Mouse (Mus musculus) splenic B cell, adult 2 months (primary cell): ENCODE results near the gene Znhit1.
A peak's percentile ranks its signal among the peaks of the same experiment; 100 is the strongest.

Experiments used
- DNase-seq: peaks from one replicate; pipeline ENCODE4 v3.0.0-alpha.2; 2011; ENCODE audit warnings: low read depth, low spot score
- H3K27me3 ChIP-seq: 2 replicates; pipeline ENCODE4 v1.6.1; 2012; ENCODE audit warnings: mild to moderate bottlenecking, low read length, moderate library complexity, mixed read lengths; ENCODE audit not compliant: control insufficient read depth, poor library complexity, insufficient read depth, severe bottlenecking
- H3K36me3 ChIP-seq: 2 replicates; pipeline ENCODE4 v1.6.1; 2012; ENCODE audit warnings: mild to moderate bottlenecking, low read length, moderate library complexity, mixed read lengths; ENCODE audit not compliant: control insufficient read depth, poor library complexity, insufficient read depth, severe bottlenecking

Gene Znhit1

DNA sequence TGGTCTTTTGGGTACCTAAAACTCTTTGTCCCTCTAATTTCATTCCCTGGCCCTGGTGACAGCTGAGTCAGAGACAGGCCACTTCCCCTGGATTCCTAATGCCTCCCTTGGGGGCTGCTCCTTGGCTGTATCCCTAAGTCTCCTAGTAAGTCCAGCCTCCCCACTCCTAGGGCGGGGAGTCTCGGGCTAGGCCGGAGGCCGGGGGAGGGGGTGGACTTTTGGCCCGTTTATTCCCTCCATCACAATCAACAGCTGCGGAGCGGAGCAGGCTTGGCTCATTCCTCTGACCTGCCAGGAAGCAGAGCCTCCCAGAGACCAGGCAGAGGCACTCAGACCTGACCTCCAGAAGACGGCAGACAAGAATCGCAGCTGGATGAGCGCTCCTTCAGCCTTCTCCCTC is 20.2 kb downstream of the Znhit1 start:
- peaks cover 21% of the 10 kb centered on the region for H3K36me3 ChIP-seq
- no peak for DNase-seq
- H3K27me3 ChIP-seq, result no peaks in the 10 kb centered on the region

DNA sequence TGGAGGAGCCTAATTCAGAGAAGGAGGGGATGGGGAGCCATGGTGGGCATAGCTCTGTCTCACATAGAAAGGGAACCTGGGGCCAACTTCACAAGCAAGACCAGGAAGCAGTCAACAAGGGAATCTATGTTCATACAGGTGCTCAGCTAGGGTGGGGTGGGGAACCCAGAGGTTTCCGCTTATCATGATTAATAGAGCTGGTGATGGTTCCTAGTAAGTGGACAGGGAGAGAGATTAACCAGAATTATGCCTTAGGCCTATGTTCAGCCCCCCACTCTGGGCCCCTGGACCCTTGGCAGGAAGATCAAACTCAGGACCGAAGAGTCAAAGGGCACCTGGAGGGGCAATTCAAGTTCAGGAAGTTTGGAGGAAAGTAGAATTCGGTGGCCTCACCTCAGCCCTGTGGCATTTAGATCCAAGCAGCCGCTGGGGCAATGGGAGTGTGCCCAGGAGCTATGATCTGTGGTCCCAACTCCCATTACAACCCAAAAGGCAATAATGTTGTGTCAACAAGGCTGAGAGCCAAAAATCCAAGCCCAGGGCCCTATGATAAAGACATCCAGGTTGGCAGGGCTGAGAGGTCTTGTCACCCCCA is 20.9 kb downstream of the Znhit1 start:
- no peak for DNase-seq
- Histone ChIP-seq H3K27me3 (no peaks in the 10 kb centered on the region), H3K36me3 (peaks cover 21% of the 10 kb centered on the region)

DNA sequence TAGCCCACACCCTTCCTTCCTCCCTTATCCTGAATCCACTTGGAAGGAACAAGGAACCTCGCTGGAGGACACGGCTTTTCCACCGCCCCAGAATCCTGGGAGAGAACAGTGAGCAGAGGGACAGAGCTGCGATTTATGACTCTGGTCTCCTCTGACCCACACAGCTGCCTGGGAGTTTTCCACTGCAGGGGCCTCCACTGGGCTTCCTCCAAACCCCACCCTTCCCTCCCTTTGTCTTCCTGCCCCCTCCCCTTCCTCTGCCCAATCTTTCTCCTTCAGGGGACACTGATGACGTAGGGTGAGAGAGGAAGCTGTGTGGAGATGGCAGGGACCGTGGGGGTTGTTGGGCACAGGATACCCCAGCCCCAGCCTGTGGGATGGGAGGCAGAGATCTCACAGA is 21.5 kb downstream of the Znhit1 start, which contains the start of gene Cldn15:
Gene Cldn15, plus strand, starts transcription at position 286 of the 400 bp plus-strand sequence.
- no peak for DNase-seq
- peaks cover 21% of the 10 kb centered on the region for H3K36me3 ChIP-seq
- no peaks in the 10 kb centered on the region for H3K27me3 ChIP-seq

DNA sequence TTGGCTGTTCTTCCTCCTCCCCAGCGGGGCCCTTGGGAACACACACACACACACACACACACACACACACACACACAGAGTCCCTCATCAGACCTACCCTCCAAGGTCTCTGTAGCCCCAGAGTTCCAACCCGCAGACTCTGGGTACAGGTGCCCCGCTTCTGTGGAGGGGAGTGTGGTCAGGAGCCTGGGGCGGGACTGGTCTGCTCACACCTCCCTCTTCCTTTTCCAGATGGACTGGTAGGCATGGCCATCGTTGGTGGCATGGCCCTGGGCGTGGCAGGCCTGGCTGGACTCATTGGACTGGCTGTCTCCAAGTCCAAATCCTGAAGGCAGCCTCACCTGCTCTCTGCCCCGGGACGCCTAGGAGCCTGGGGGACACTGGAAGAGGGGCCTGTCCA is 22.1 kb downstream of the Znhit1 start:
- Histone ChIP-seq H3K27me3 (no peaks in the 10 kb centered on the region), H3K36me3 (peaks cover 21% of the 10 kb centered on the region)
- DNase-seq, result no peak

DNA sequence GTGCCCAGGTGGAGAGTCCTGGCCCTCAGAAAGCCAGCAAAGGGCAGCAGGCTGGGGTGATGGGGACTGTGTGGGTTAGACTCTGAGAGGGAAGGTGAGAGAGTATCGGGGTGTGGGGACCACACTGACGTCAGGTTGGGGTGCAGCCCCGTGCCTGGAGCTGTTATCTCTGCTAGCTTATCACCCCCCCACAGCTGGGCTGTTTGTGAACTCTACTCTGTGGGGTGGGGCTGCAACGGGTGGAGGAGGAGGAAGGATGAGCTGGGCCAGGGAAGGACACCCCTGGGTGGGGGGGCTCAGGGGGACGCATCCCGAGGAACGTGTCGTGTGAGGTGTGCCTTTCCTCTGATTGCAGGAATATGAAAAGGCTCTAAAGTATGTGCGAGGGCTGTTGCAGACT is 22.6 kb downstream of the Znhit1 start:
- Histone ChIP-seq H3K36me3 (peaks cover 21% of the 10 kb centered on the region), H3K27me3 (no peaks in the 10 kb centered on the region)
- DNase-seq, result no peak

DNA sequence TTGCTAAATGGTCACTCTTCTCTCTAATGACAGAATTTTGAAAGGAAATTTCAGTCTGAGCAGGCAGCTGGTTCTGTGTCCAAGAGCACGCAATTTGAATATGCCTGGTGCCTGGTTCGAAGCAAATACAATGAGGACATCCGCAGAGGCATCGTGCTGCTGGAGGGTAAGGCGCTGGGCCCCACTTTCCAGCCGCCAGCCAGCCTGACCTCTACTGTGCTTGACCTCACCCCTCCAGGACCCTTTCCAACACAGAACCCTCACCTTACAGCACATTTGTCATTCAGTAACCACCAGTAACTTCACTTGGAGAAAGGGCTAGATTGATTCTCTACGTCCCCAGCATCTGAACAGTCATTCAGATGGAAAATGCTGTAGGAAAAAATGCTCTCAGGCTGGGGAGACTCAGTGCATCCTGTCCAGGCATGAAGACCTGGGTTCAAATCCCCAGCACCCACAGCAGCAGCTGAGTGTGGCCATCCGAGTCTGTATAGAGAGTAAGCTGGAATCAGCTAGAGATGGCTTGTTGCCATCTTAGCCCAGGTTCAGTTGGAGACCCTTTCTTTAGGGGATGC is 24.8 kb downstream of the Znhit1 start:
- H3K36me3 ChIP-seq, result peaks cover 20% of the 10 kb centered on the region
- no peaks in the 10 kb centered on the region for H3K27me3 ChIP-seq
- no peak for DNase-seq

DNA sequence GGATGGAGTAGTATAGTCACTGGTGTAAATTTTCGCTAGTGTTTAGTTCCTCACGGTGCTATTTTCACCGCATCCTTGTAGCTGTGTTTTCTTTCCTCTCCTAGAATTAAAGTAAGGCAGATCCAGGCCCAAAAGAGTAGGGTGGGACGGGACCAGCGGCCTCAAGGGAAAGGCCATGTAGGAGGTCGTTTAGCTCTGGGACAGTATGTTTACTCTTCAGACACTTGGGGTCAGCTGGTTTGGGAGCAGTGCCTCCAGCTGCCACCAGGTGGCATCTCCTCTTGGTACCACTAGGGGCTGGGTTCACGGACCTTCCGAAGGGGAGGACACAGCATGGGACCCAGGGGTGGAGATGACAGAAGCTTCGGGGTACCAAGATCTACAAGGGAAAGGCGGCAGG is 25.3 kb downstream of the Znhit1 start:
- H3K36me3 ChIP-seq, result peaks cover 19% of the 10 kb centered on the region
- peak; percentile 88 for DNase-seq
- H3K27me3 ChIP-seq, result no peaks in the 10 kb centered on the region

DNA sequence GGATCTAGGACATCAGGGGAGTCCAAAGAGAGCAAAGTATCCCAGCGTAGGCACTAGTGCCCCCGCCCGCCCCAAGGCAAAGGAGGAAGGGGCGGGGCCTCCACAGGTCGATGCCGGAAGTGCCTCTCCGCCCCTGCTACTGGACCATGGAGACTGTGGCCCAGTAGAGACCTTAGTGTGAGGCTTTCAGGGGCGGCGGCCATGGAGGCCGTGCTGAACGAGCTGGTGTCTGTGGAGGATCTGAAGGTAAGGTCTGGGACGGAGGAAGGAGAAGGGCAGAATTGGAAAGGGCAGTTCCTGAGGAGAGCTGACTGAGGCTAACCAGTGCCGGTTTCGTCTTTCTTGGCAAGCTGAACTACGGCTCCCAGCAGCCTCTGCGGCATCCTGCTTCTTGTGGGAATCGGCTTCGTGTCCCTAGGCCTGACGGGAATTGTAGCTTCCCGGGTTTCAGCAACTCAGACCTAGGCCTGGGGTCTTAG is 25.8 kb downstream of the Znhit1 start:
- peaks cover 19% of the 10 kb centered on the region for H3K36me3 ChIP-seq
- no peaks in the 10 kb centered on the region for H3K27me3 ChIP-seq
- DNase-seq, result peak; percentile 86

DNA sequence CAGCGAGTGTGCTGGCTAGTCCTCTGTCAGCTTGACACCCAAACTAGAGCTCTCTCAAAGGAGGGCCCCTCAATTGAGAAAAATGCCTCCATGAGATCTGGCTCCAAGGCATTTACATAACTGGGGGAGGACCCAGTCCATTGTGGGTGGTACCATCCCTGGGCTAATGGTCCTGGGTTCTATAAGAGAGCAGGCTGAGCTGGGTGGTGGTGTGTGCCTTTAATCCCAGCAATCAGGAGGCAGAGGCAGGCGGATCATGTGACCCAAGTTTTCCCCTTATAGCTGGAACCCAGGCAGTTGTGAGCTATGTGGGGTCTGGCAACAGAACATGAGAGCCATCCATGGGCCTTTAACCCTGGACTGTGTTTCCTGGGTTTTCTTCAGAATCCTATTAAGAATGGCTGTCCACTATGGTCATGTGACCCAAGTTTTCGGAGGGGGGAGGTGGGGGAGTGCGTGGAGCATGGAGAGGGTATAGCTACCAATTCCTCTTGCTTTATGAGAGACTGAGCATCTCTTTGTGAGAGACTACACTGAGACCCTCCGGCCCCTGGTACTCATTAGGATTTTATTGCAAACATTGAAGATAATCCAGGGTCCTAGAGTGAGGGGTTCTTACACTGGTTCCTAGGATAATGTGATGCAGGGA is 26.4 kb downstream of the Znhit1 start:
- Histone ChIP-seq H3K36me3 (peaks cover 19% of the 10 kb centered on the region), H3K27me3 (no peaks in the 10 kb centered on the region)
- DNase-seq, result no peak

DNA sequence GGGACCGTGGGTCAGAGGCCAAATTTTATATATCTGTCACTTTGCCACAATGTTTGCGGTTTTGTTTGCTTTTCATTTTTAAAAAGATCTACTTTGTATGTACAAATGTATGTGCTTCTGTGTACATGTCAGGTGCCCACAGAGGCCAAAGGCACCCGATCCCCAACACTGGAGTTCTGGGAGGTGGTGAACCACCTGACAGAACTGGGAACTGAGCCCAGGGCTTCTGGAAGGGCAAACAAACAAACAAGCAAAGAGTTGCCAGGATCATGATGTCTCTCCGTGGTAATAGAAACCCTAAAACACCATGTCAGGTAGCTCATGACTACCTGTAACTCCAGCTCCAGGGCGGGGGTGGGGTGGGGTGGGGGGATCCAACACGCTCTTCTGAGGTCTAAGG is 27.8 kb downstream of the Znhit1 start:
- no peak for DNase-seq
- Histone ChIP-seq H3K36me3 (peaks cover 9% of the 10 kb centered on the region; the same call in 1 of the 2 replicates), H3K27me3 (no peaks in the 10 kb centered on the region)

DNA sequence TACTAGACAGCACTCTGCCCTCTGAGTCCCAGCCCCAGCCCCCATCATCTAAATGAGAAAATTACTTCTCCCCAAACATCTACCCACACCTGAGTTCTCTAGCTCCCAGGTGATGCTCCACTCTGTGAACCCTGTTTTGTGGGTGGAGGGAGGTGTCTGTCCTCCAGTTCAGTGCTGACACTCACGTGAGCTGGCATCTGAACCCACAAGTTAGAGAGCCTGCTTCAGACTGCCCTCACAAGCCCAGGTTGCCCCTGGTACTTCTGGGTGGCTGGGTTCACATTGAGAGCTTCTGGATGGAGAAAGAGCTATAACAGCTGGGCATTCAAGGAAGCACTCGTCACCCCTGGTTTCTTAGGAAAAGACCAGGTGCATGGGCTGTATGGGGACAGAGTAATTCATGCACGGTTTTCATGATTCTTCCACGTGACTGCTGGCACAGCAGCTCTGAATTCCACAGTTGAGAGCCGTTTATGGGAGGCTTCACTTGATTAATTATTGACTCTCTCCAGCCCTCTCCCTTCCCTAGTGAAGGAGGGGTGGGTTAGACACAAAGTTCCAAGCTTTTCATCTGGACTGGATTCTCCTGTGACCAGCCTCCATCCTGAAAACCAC is 28.7 kb downstream of the Znhit1 start:
- H3K27me3 ChIP-seq, result no peaks in the 10 kb centered on the region
- no peak for DNase-seq
- peaks cover 6% of the 10 kb centered on the region; the same call in 1 of the 2 replicates for H3K36me3 ChIP-seq

DNA sequence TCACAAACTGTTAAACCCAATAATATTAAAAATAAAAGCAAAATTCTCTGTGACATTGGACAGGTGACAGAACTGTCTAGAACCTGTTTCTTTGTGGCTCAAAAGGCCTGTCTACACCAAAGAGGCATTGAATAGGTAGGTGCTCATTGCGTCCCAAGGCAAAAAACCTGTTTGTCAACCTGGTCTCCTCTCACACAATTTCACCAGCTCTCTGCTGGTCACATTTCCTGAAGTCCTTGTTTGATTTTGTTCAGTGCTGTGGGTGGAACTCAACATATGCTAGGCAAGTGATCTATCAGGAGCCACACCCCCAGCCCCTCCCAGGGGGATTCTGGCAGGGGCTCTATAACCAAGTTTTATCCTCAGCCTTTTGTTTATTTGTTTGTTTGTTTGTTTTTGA is 30.6 kb downstream of the Znhit1 start:
- Histone ChIP-seq H3K27me3 (no peaks in the 10 kb centered on the region), H3K36me3 (no peaks in the 10 kb centered on the region)
- no peak for DNase-seq

DNA sequence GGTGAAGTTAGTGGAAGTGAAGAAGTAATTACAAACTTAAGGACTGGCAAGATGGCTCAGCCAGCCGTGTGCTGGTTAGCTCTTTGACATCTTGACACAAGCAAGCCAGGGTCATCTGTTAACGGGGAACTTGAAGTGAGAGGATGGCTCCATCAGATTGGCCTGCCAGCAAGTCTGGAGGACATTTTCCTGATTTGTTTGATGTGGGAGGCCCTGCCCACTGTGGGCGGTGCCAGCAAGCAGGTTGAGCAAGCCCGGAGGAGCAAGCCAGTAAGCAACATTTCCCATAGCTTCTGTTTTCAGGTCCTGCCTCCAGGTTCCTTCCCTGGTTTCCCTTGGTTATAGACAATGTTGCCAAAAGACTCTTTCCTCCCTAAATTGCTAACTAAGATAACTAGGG is 32.2 kb downstream of the Znhit1 start:
- DNase-seq, result no peak
- no peaks in the 10 kb centered on the region for H3K27me3 ChIP-seq
- no peaks in the 10 kb centered on the region for H3K36me3 ChIP-seq

DNA sequence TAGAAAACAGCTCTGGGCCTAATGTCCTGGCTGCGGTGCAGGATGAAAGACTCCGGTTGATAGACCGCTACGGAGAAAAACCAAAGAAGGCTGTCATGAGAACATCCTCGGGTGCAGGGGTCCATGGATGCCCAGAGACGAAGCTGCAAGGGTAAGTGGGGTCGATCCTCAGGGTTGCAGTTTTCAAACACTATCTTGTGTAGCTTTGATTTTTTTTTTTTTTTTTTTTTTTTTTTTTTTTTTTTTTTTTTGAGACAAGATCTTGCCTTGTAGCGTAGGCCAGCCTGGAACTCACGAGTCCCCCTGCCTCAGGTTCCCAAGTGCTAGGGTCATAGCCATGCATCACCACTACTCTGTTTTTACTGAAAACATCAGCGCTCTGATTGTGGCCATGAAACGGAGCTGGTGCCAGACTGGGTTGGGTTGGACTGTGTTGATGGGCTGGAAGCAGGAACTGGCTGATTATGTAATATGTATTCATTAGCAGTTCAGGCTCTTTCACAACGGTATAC is 34.3 kb downstream of the Znhit1 start:
- H3K36me3 ChIP-seq, result no peaks in the 10 kb centered on the region
- no peaks in the 10 kb centered on the region for H3K27me3 ChIP-seq
- DNase-seq, result no peak

DNA sequence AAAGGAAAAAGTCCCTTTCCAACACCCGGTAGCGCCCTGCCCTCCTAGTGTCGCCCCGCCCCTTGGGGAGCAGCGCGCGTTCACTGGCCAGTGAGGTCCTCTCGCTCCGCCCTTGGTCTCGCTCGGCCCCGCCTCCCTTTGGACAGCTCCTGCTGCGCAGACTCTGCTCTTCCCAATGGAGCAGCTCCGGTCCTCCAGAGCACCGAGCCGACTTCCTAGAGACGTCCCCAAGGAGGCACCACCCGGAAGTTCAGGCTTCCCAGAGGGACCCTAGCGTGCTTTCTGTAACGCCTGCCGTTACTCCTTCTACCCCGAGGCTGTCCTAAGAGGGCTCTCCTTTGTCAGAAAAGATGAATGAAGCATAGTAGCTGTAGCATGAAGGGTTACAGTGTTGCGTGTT is 34.8 kb downstream of the Znhit1 start, which contains the start of gene Fis1:
Gene Fis1, plus strand, starts transcription at position 261 of the 400 bp plus-strand sequence.
- Histone ChIP-seq H3K36me3 (no peaks in the 10 kb centered on the region), H3K27me3 (no peaks in the 10 kb centered on the region)
- DNase-seq, result peak; percentile 74
